Mouse (Mus musculus): ENCODE results near the gene Nos3. TPM values are rescaled to one million over a fixed set of nuclear protein-coding genes. Genes with fewer than 3 reads are reported as not detected.

Nos3 gene
- polyA plus RNA-seq, 1 experiment from 2014 or later = 4.6 TPM

- Histone ChIP-seq H3K27ac (ENCODE audit: low read length) (peak overlapping the region; percentile 53; the same call in 1 of the 2 replicates), H3K36me3 (ENCODE audit: control insufficient read depth, insufficient read depth, low read length) (peaks cover 24% of the 10 kb centered on the region), H3K4me3 (ENCODE audit: low read depth, low read length) (peak overlapping the region; percentile 67), H3K9ac (replicated peaks; ENCODE audit: low read depth, low read length) (no peak overlapping the region), H3K4me1 (ENCODE audit: control insufficient read depth, insufficient read depth, low read length) (peaks cover 40% of the 10 kb centered on the region), H3K9me3 (ENCODE audit: control insufficient read depth, low read depth, low read length) (no peaks in the 10 kb centered on the region), H3K4me2 (replicated peaks; ENCODE audit: low read depth, low read length) (peak overlapping the region; percentile 96), H3K27me3 (ENCODE audit: control insufficient read depth, insufficient read depth, low read length) (no peaks in the 10 kb centered on the region)
- 18% methylated on average over 9 of the region's 9 CpGs for WGBS
- ATAC-seq (ENCODE audit: insufficient number of reproducible peaks, insufficient read depth, low FRiP score, low read depth) = no peak
Observed at GRCm38 (mm10) chr5:24426556-24427284, 62.1 kb downstream of the Nos3 start.

DNA sequence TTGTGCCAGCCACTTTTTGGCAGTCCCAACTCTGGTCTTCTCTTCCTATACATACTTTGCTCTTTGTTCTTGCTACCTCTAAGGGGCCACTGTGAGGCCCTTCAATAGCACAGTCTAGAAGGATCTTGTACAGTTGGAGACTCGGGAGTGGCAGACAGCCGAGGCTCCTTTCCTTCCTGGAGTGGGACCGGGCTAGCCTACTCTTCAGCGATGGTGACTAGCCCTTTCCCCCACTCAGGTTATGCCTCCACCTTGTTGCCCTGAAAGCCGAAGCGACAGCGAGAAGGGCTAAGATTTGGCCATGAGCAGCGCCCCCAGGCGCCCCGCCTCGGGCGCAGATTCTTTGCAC, 62.6 kb downstream of the Nos3 start:
- Histone ChIP-seq H3K27ac (ENCODE audit: low read length) (peak overlapping the region; percentile 53; the same call in 1 of the 2 replicates), H3K4me3 (ENCODE audit: low read depth, low read length) (peak overlapping the region; percentile 3; the same call in 1 of the 2 replicates), H3K9me3 (ENCODE audit: control insufficient read depth, low read depth, low read length) (no peaks in the 10 kb centered on the region), H3K9ac (replicated peaks; ENCODE audit: low read depth, low read length) (0 out of 2 replicates have a peak overlapping the region, but pooled peaks have one; percentile 21), H3K4me2 (replicated peaks; ENCODE audit: low read depth, low read length) (peak overlapping the region; percentile 96), H3K36me3 (ENCODE audit: control insufficient read depth, insufficient read depth, low read length) (peaks cover 29% of the 10 kb centered on the region), H3K4me1 (ENCODE audit: control insufficient read depth, insufficient read depth, low read length) (peaks cover 39% of the 10 kb centered on the region), H3K27me3 (ENCODE audit: control insufficient read depth, insufficient read depth, low read length) (no peaks in the 10 kb centered on the region)
- 19% methylated on average over 12 of the region's 12 CpGs for WGBS
- no peak for ATAC-seq (ENCODE audit: insufficient number of reproducible peaks, insufficient read depth, low FRiP score, low read depth)

DNA sequence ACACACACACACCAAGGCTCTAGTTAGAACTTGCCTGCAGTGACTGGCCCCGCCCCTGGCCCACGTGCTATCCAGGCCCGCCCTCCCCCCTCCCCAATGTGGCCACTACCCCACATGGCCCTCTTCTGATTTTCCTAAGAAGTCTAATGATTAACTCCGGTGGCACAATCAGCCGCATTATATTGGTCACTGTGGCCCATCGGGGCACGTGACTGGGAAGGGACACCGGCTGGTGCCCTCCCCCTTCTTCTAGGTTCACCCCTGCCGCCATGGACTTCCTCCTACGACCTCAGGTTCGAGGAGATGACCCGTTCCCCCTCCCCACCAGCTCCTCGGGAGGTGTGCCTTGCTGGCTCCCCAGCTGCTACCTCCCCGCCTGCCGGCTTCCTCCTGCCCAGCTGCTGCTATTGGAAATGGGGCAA, 63.4 kb downstream of the Nos3 start:
- peaks cover 32% of the 10 kb centered on the region for H3K4me1 ChIP-seq (ENCODE audit: control insufficient read depth, insufficient read depth, low read length)
- H3K27ac ChIP-seq (ENCODE audit: low read length) = peak overlapping the region; percentile 79
- H3K36me3 ChIP-seq (ENCODE audit: control insufficient read depth, insufficient read depth, low read length) = peaks cover 37% of the 10 kb centered on the region
- H3K9ac ChIP-seq (replicated peaks; ENCODE audit: low read depth, low read length) = no peak overlapping the region
- no peaks in the 10 kb centered on the region for H3K9me3 ChIP-seq (ENCODE audit: control insufficient read depth, low read depth, low read length)
- WGBS = 10% methylated on average over 15 of the region's 15 CpGs
- no peaks in the 10 kb centered on the region for H3K27me3 ChIP-seq (ENCODE audit: control insufficient read depth, insufficient read depth, low read length)
- peak overlapping the region; percentile 16 for H3K4me3 ChIP-seq (ENCODE audit: low read depth, low read length)
- peak; percentile 50 for ATAC-seq (ENCODE audit: insufficient number of reproducible peaks, insufficient read depth, low FRiP score, low read depth)
- H3K4me2 ChIP-seq (replicated peaks; ENCODE audit: low read depth, low read length) = peak overlapping the region; percentile 96

- peak overlapping the region; percentile 96 for H3K4me2 ChIP-seq (replicated peaks; ENCODE audit: low read depth, low read length)
- peaks cover 32% of the 10 kb centered on the region for H3K4me1 ChIP-seq (ENCODE audit: control insufficient read depth, insufficient read depth, low read length)
- H3K9ac ChIP-seq (replicated peaks; ENCODE audit: low read depth, low read length) = no peak overlapping the region
- peak overlapping the region; percentile 79; the same call in 1 of the 2 replicates for H3K27ac ChIP-seq (ENCODE audit: low read length)
- no peaks in the 10 kb centered on the region for H3K27me3 ChIP-seq (ENCODE audit: control insufficient read depth, insufficient read depth, low read length)
- WGBS = 18% methylated on average over 9 of the region's 9 CpGs
- H3K36me3 ChIP-seq (ENCODE audit: control insufficient read depth, insufficient read depth, low read length) = peaks cover 43% of the 10 kb centered on the region
- H3K4me3 ChIP-seq (ENCODE audit: low read depth, low read length) = peak overlapping the region; percentile 16
- no peaks in the 10 kb centered on the region for H3K9me3 ChIP-seq (ENCODE audit: control insufficient read depth, low read depth, low read length)
- ATAC-seq (ENCODE audit: insufficient number of reproducible peaks, insufficient read depth, low FRiP score, low read depth) = no peak; the same call in 1 of the 2 replicates
Observed at GRCm38 (mm10) chr5:24428596-24428995, 64.0 kb downstream of the Nos3 start.

GRCm38 (mm10) chr5:24433993-24434392, 69.4 kb downstream of the Nos3 start:
- H3K4me2 ChIP-seq (replicated peaks; ENCODE audit: low read depth, low read length) = no peak overlapping the region
- no peak overlapping the region for H3K9ac ChIP-seq (replicated peaks; ENCODE audit: low read depth, low read length)
- H3K9me3 ChIP-seq (ENCODE audit: control insufficient read depth, low read depth, low read length) = no peaks in the 10 kb centered on the region
- H3K36me3 ChIP-seq (ENCODE audit: control insufficient read depth, insufficient read depth, low read length) = peaks cover 84% of the 10 kb centered on the region
- no peak overlapping the region for H3K27ac ChIP-seq (ENCODE audit: low read length)
- no peaks in the 10 kb centered on the region for H3K4me1 ChIP-seq (ENCODE audit: control insufficient read depth, insufficient read depth, low read length)
- H3K4me3 ChIP-seq (ENCODE audit: low read depth, low read length) = no peak overlapping the region
- H3K27me3 ChIP-seq (ENCODE audit: control insufficient read depth, insufficient read depth, low read length) = no peaks in the 10 kb centered on the region
- no peak for ATAC-seq (ENCODE audit: insufficient number of reproducible peaks, insufficient read depth, low FRiP score, low read depth)
- WGBS = 87% methylated on average over 8 of the region's 8 CpGs

Other genes with a start within 250 kb of the Nos3 start
- 15.8 and 18.0 TPM in 2 replicates for gene Nupl2, start 199.8 kb upstream of the Nos3 start, polyA plus RNA-seq (2014; fragmentation: Nextera tagmentation; extraction: Ambion mirVana)
- gene Kcnh2, start 13.2 kb upstream of the Nos3 start, polyA plus RNA-seq (2014; fragmentation: Nextera tagmentation; extraction: Ambion mirVana) = 8.9 and 9.8 TPM in 2 replicates
- 0.57 and 0.68 TPM in 2 replicates for gene Atg9b, start 27.3 kb downstream of the Nos3 start, polyA plus RNA-seq (2014; fragmentation: Nextera tagmentation; extraction: Ambion mirVana)
- gene Abcb8, start 28.9 kb downstream of the Nos3 start, polyA plus RNA-seq (2014; fragmentation: Nextera tagmentation; extraction: Ambion mirVana) = 46.2 and 52.5 TPM in 2 replicates
- gene Asic3, start 48.6 kb downstream of the Nos3 start, polyA plus RNA-seq (2014; fragmentation: Nextera tagmentation; extraction: Ambion mirVana) = 0.26 TPM in 1 of 2 replicates, not detected in the other
- 46.4 and 47.7 TPM in 2 replicates for gene Cdk5, start 58.7 kb downstream of the Nos3 start, polyA plus RNA-seq (2014; fragmentation: Nextera tagmentation; extraction: Ambion mirVana)
- 30.6 and 32.2 TPM in 2 replicates for gene Slc4a2, start 59.0 kb downstream of the Nos3 start, polyA plus RNA-seq (2014; fragmentation: Nextera tagmentation; extraction: Ambion mirVana)
- gene Fastk, start 80.5 kb downstream of the Nos3 start, polyA plus RNA-seq (2014; fragmentation: Nextera tagmentation; extraction: Ambion mirVana) = 98.5 and 102 TPM in 2 replicates
- 25.5 and 27.6 TPM in 2 replicates for gene Tmub1, start 83.0 kb downstream of the Nos3 start, polyA plus RNA-seq (2014; fragmentation: Nextera tagmentation; extraction: Ambion mirVana)
- 25.3 and 25.6 TPM in 2 replicates for gene Agap3, start 87.4 kb downstream of the Nos3 start, polyA plus RNA-seq (2014; fragmentation: Nextera tagmentation; extraction: Ambion mirVana)
- gene Gbx1, start 162.4 kb downstream of the Nos3 start, polyA plus RNA-seq (2014; fragmentation: Nextera tagmentation; extraction: Ambion mirVana) = not detected in 2 replicates
- gene Asb10, start 176.2 kb downstream of the Nos3 start, polyA plus RNA-seq (2014; fragmentation: Nextera tagmentation; extraction: Ambion mirVana) = 0.22 and 0.34 TPM in 2 replicates
- gene 4931409K22Rik, start 192.0 kb downstream of the Nos3 start, polyA plus RNA-seq (2014; fragmentation: Nextera tagmentation; extraction: Ambion mirVana) = 0.10 TPM in 2 replicates
- gene Abcf2, start 212.7 kb downstream of the Nos3 start, polyA plus RNA-seq (2014; fragmentation: Nextera tagmentation; extraction: Ambion mirVana) = 79.5 and 89.2 TPM in 2 replicates
- gene Chpf2, start 221.9 kb downstream of the Nos3 start, polyA plus RNA-seq (2014; fragmentation: Nextera tagmentation; extraction: Ambion mirVana) = 11.3 and 13.4 TPM in 2 replicates

All from stomach, embryonic 14.5 days (tissue).